Comparison of ENCODE assay signal across 13 mouse cellular contexts in genomic region chr6:120457074-120457473, GRCm38 (mm10). TPM values are rescaled to one million over a fixed set of nuclear protein-coding genes. Genes with fewer than 3 reads are reported as not detected.
A peak's percentile ranks its signal among the peaks of the same experiment; 100 is the strongest.
DNase-seq lines count a peak whose midpoint lies in the region; ATAC-seq and TF ChIP-seq lines count a peak whose summit lies in the region.
"Had no signal": no experiment of that assay in that cellular context is flagged by ENCODE, and none has a peak within 500 bp of the region (broad histone marks: within the 10 kb centered on the region; RNA-seq: fewer than 3 reads in every experiment).

No protein-coding gene starts in this region.

- no peak overlapping the region for H3K4me3 ChIP-seq in heart, embryonic 10.5 days
- H3K4me3 ChIP-seq in lung, postnatal 0 days (ENCODE audit: low read depth, low read length): no peak overlapping the region
- H3K4me3 ChIP-seq in ES-E14 (ENCODE audit: insufficient read depth in 1 of 2, low read depth in 1 of 2, low read length in 2 of 2, poor library complexity in 1 of 2, severe bottlenecking in 1 of 2): no peak overlapping the region
- no peak overlapping the region for H3K4me3 ChIP-seq in liver, postnatal 0 days (ENCODE audit: low read depth, low read length)
- H3K4me3 ChIP-seq: erythroblast, embryonic 14.5 days; lung, embryonic 15.5 days; midbrain, embryonic 12.5 days had no signal

- in situ Hi-C loops in ES-E14 (cut with MboI; ENCODE audit: low sequenced_read_pairs in 2 of 2, unreplicated experiment in 2 of 2): no loop called here

- intact Hi-C loops in left cerebral cortex, postnatal 4 days (cut with DNase I): no loop called here

- ATAC-seq in lung, postnatal 0 days: no peak
- no peak for ATAC-seq in liver, postnatal 0 days

- peak; percentile 37 for TF ChIP-seq CTCF in lung, postnatal 0 days (IDR thresholded peaks at IDR 0.05)
- peak; percentile 70 for TF ChIP-seq CTCF in liver, postnatal 0 days (IDR thresholded peaks at IDR 0.05; ENCODE audit: low read depth)

- DNase-seq in heart, adult 11 months: peak; percentile 43
- no peak for DNase-seq in heart, embryonic 10.5 days (ENCODE audit: low spot score)
- DNase-seq in lung, postnatal 0 days (ENCODE audit: low spot score): no peak
- no peak for DNase-seq in lung, adult 18-20 months
- DNase-seq in ES-E14 (ENCODE audit: low read depth, low spot score) (peak; percentile 52), MN1 (ENCODE audit: low spot score) (no peak)
- DNase-seq in liver, postnatal 0 days: no peak
- no peak for DNase-seq in left cerebral cortex, postnatal 4 days
- DNase-seq: adrenal gland, postnatal 25 days; thymus, postnatal 14 days had no signal

- H3K4me1 ChIP-seq in heart, embryonic 10.5 days: 0 out of 2 replicates have a peak, but pooled peaks cover 4% of the 10 kb centered on the region
- no peaks in the 10 kb centered on the region for H3K4me1 ChIP-seq in lung, postnatal 0 days (ENCODE audit: insufficient read depth, low read depth, low read length)
- no peaks in the 10 kb centered on the region for H3K4me1 ChIP-seq in ES-E14 (ENCODE audit: control insufficient read depth in 2 of 2, insufficient read depth in 2 of 2, low read length in 2 of 2, poor library complexity in 1 of 2)
- peaks cover 22% of the 10 kb centered on the region for H3K4me1 ChIP-seq in liver, postnatal 0 days (ENCODE audit: insufficient read depth)
- H3K4me1 ChIP-seq: lung, embryonic 15.5 days; midbrain, embryonic 12.5 days had no signal

- peaks cover 24% of the 10 kb centered on the region for H3K27me3 ChIP-seq in heart, embryonic 10.5 days (ENCODE audit: insufficient read depth, poor library complexity, severe bottlenecking)
- H3K27me3 ChIP-seq in lung, postnatal 0 days (replicated peaks; ENCODE audit: insufficient read depth, low read length): 0 out of 2 replicates have a peak, but pooled peaks cover 3% of the 10 kb centered on the region
- 0 out of 2 replicates have a peak, but pooled peaks cover 2% of the 10 kb centered on the region for H3K27me3 ChIP-seq in liver, postnatal 0 days (ENCODE audit: insufficient read depth, low read length)

- H3K27ac ChIP-seq in heart, embryonic 10.5 days: no peak overlapping the region
- H3K27ac ChIP-seq in lung, postnatal 0 days (ENCODE audit: low read length): no peak overlapping the region
- H3K27ac ChIP-seq in ES-E14 (ENCODE audit: insufficient read depth, low read depth, low read length, poor library complexity, severe bottlenecking): no peak overlapping the region
- no peak overlapping the region for H3K27ac ChIP-seq in liver, postnatal 0 days (ENCODE audit: low read depth)
- H3K27ac ChIP-seq: lung, embryonic 15.5 days; midbrain, embryonic 12.5 days had no signal

- no peak overlapping the region for H3K9ac ChIP-seq in lung, postnatal 0 days (replicated peaks; ENCODE audit: low read depth)
- H3K9ac ChIP-seq in ES-E14 (ENCODE audit: insufficient read depth, low read depth, low read length, poor library complexity, severe bottlenecking): no peak overlapping the region
- H3K9ac ChIP-seq in liver, postnatal 0 days (replicated peaks): no peak overlapping the region
- H3K9ac ChIP-seq: lung, embryonic 15.5 days; midbrain, embryonic 12.5 days had no signal

- no peak overlapping the region for H3K4me2 ChIP-seq in lung, postnatal 0 days (replicated peaks; ENCODE audit: low read depth, low read length)
- H3K4me2 ChIP-seq in liver, postnatal 0 days (ENCODE audit: low read depth, low read length): no peak overlapping the region
- H3K4me2 ChIP-seq: lung, embryonic 15.5 days; midbrain, embryonic 12.5 days had no signal

- H3K9me3 ChIP-seq in heart, embryonic 10.5 days: no peaks in the 10 kb centered on the region
- H3K9me3 ChIP-seq in lung, postnatal 0 days (ENCODE audit: low read length): no peaks in the 10 kb centered on the region
- H3K9me3 ChIP-seq in ES-E14 (ENCODE audit: control insufficient read depth, insufficient read depth, low read depth, low read length): no peaks in the 10 kb centered on the region
- no peaks in the 10 kb centered on the region for H3K9me3 ChIP-seq in liver, postnatal 0 days (ENCODE audit: low read length)
- H3K9me3 ChIP-seq: lung, embryonic 15.5 days; midbrain, embryonic 12.5 days had no signal

- H3K36me3 ChIP-seq in heart, embryonic 10.5 days: no peaks in the 10 kb centered on the region
- no peaks in the 10 kb centered on the region for H3K36me3 ChIP-seq in lung, postnatal 0 days (ENCODE audit: insufficient read depth, low read length)
- H3K36me3 ChIP-seq in ES-E14 (ENCODE audit: control insufficient read depth, insufficient read depth, low read length, poor library complexity, severe bottlenecking): no peaks in the 10 kb centered on the region
- H3K36me3 ChIP-seq in liver, postnatal 0 days (replicated peaks; ENCODE audit: insufficient read depth, low read length): no peaks in the 10 kb centered on the region
- H3K36me3 ChIP-seq: lung, embryonic 15.5 days; midbrain, embryonic 12.5 days had no signal

- no peak for TF ChIP-seq EP300 in lung, postnatal 0 days (IDR thresholded peaks at IDR 0.05)
- no peak for TF ChIP-seq EP300 in liver, postnatal 0 days (IDR thresholded peaks at IDR 0.05; ENCODE audit: low read depth)

- 63% methylated on average over 7 of the region's 7 CpGs for WGBS in heart, embryonic 10.5 days
- 65% methylated on average over 7 of the region's 7 CpGs for WGBS in lung, postnatal 0 days
- 53% methylated on average over 7 of the region's 7 CpGs for WGBS in liver, postnatal 0 days (ENCODE audit: insufficient replicate concordance)

TF ChIP-seq in ES-E14, 5 proteins besides CTCF, POLR2A, EP300 and RAD21:
- no peak for TF ChIP-seq CHD2 (IDR thresholded peaks at IDR 0.05; ENCODE audit: low read depth, low read length)
- TF ChIP-seq MAFK (IDR thresholded peaks at IDR 0.05; ENCODE audit: insufficient read depth, low read depth, low read length): no peak
- no peak for TF ChIP-seq ZC3H11A (IDR thresholded peaks at IDR 0.05; ENCODE audit: borderline replicate concordance, low read depth, low read length)
- no peak for TF ChIP-seq HCFC1 (IDR thresholded peaks at IDR 0.05; ENCODE audit: borderline replicate concordance, insufficient read depth, low read length)
- peak; percentile 97 for TF ChIP-seq ZNF384 (IDR thresholded peaks at IDR 0.05; ENCODE audit: low read depth, low read length)

RNA-seq across cellular contexts. Expression of gene Il17ra, which starts 6.0 kb away (rescaled TPM):
- polyA plus RNA-seq in heart, embryonic 10.5 days (2016; fragmentation: Nextera tagmentation; extraction: Ambion mirVana): 4.6 and 6.5 TPM in 2 replicates
- 9.5 and 10.5 TPM in 2 replicates for polyA plus RNA-seq in lung, postnatal 0 days (2015; fragmentation: Nextera tagmentation; extraction: Ambion mirVana)
- total RNA-seq in ES-E14 (2012; rRNA removed): 7.0 and 9.1 TPM in 2 replicates
- polyA plus RNA-seq in liver, postnatal 0 days (2015; fragmentation: Nextera tagmentation; extraction: Ambion mirVana): 9.4 and 10.6 TPM in 2 replicates
- total RNA-seq in left cerebral cortex, postnatal 4 days (2021): 1 to 10 TPM; 3.3 to 4.1 TPM

RNA-seq across cellular contexts. Expression of gene Tmem121b, which starts 36.5 kb away (rescaled TPM):
- 0.03 and 0.07 TPM in 2 replicates for polyA plus RNA-seq in heart, embryonic 10.5 days (2016; fragmentation: Nextera tagmentation; extraction: Ambion mirVana)
- polyA plus RNA-seq in lung, postnatal 0 days (2015; fragmentation: Nextera tagmentation; extraction: Ambion mirVana): 0.52 and 0.58 TPM in 2 replicates
- 0.09 and 0.11 TPM in 2 replicates for total RNA-seq in ES-E14 (2012; rRNA removed)
- not detected in 2 replicates for polyA plus RNA-seq in liver, postnatal 0 days (2015; fragmentation: Nextera tagmentation; extraction: Ambion mirVana)
- 10 to 100 TPM; 28.9 to 29.6 TPM for total RNA-seq in left cerebral cortex, postnatal 4 days (2021)
- total RNA-seq: adrenal gland, postnatal 25 days had no signal
- polyA plus RNA-seq: erythroblast, embryonic 14.5 days had no signal

Comparison
In these comparisons a context has a peak if more than half of its experiments do, and no peak if none do; other contexts are left out.
1. DNase-seq: peak in heart, adult 11 months (single experiment) and ES-E14 (single experiment); none in heart, embryonic 10.5 days (single experiment), lung, postnatal 0 days (single experiment), lung, adult 18-20 months (0 of 2), liver, postnatal 0 days (single experiment), MN1 (single experiment) and left cerebral cortex, postnatal 4 days (single experiment).